Mouse (Mus musculus) limb, embryonic 12.5 days (tissue): ENCODE measurements around the gene Ltbp2. TPM values are rescaled to one million over a fixed set of nuclear protein-coding genes. Genes with fewer than 3 reads are reported as not detected.

Experiments used
- ATAC-seq: fragments of 200-750 bp; cut with Nextera tagmentation; 2 replicates; pipeline ENCODE4 v1.8.0; 2017; ENCODE audit warnings: low read depth, moderate TSS enrichment; ENCODE audit not compliant: insufficient number of reproducible peaks, insufficient read depth, low FRiP score, low TSS enrichment
- H3K27ac ChIP-seq: fragments of 300-500 bp; sonication (generic); 2 replicates; pipeline ENCODE4 v1.5.1; 2016; ENCODE audit warnings: mild to moderate bottlenecking, moderate library complexity
- H3K27me3 ChIP-seq: fragments of 300-500 bp; sonication (generic); 2 replicates; pipeline ENCODE4 v1.6.1; 2016; ENCODE audit warnings: mild to moderate bottlenecking, moderate library complexity
- H3K36me3 ChIP-seq: fragments of 300-500 bp; sonication (generic); 2 replicates; pipeline ENCODE4 v1.6.1; 2016; ENCODE audit warnings: mild to moderate bottlenecking, moderate library complexity
- H3K4me1 ChIP-seq: fragments of 300-500 bp; sonication (generic); replicated peaks from 2 replicates; pipeline ENCODE4 v1.6.1; 2016
- H3K4me2 ChIP-seq: fragments of 300-500 bp; sonication (generic); 2 replicates; pipeline ENCODE4 v1.6.1; 2016; ENCODE audit warnings: mild to moderate bottlenecking, moderate library complexity
- H3K4me3 ChIP-seq: fragments of 300-500 bp; sonication (generic); replicated peaks from 2 replicates; pipeline ENCODE4 v1.5.1; 2016; ENCODE audit warnings: mild to moderate bottlenecking
- H3K9ac ChIP-seq: fragments of 300-500 bp; sonication (generic); replicated peaks from 2 replicates; pipeline ENCODE4 v1.6.1; 2016; ENCODE audit warnings: mild to moderate bottlenecking, moderate library complexity
- H3K9me3 ChIP-seq: fragments of 300-500 bp; sonication (generic); 2 replicates; pipeline ENCODE4 v1.6.1; 2016; ENCODE audit warnings: mild to moderate bottlenecking, moderate library complexity
- WGBS: fragments of 180-500 bp; shearing (Covaris S2); methylation state at CpG from one replicate; pipeline ENCODE4 v1.1.7; 2016; 5-methylcytosine and 5-hydroxymethylcytosine counted together
- polyA plus RNA-seq: library from polyadenylated mRNA; unstranded; fragments of >200 nt; fragmentation: Nextera tagmentation; extraction: Ambion mirVana; gene quantifications from 2 replicates; pipeline ENCODE4 v1.2.1, GENCODE M21; 2016

Gene Ltbp2
- polyA plus RNA-seq, 1 experiment from 2014 or later, result 0.20 TPM

DNA sequence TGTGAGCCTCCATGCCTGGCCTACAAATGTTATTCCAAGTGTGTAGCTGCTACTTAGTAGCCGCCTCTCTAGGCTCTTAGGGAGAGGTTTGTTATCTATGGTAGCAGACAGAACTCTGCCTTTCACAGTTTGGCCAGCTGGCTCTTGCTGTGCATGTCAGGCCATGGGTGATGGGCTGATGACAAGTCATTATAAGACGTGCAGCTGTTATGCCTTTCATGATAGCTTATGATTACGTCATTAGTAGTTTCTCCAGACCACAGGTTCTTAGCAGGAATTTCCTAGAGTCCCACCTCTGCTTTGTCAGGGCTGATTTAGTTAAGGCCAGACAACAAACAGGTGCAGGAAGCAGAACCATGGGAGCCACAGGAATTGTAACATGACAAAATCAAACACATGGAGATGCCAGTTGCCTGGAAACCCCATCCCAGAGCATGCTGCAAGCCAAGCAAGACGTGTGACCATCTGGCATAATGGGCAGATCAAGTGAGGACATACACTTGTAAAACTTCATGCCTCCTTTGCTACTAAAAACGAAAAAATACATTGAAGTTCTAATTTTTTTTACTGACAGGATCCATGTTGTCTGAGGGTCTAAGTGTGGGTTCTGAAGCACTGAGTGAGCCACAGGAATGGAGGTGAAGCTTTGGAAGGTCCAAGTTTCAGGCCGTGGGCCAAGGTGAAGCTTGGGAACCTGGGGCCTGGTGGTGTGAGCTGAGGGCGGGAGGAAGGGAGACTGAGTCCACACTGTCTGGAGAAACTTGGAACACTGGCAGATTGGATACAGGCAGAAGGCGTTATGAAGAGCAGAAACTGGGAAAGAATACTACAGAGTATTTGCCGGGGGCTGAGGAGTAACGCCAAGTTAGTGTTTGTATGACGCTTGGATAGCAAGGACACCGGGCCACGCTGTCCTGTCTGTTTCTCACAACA is 56.8 kb downstream of the Ltbp2 start:
- Histone ChIP-seq H3K27ac (no peak overlapping the region), H3K9me3 (no peaks in the 10 kb centered on the region), H3K4me2 (no peak overlapping the region), H3K27me3 (peaks cover 11% of the 10 kb centered on the region; the same call in 1 of the 2 replicates), H3K4me1 (no peaks in the 10 kb centered on the region), H3K9ac (no peak overlapping the region), H3K36me3 (no peaks in the 10 kb centered on the region), H3K4me3 (no peak overlapping the region)
- peak; percentile 52; the same call in 1 of the 2 replicates for ATAC-seq
- WGBS, result 79% methylated on average over 13 of the region's 13 CpGs

DNA sequence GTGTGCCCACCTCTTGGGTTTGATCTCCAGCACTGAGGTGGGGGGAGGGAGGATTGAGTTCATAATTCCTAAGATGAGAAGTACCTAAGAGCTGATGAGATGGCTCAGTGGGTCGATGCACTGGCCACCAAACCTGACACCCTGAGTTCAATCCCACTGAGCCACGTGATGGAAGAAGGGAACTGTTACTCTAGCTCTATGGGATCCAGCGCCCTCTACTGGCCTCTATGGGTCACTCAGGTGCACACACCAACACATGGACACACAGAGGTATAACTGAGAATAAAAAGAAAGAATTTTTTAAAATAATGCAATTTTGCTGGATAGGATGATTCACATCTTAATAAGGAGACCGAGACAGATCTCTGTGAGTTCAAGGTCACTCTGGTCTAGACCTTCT is 57.8 kb downstream of the Ltbp2 start:
- no peak overlapping the region for H3K27ac ChIP-seq
- no peak overlapping the region for H3K4me3 ChIP-seq
- no peak overlapping the region for H3K4me2 ChIP-seq
- H3K27me3 ChIP-seq, result peaks cover 11% of the 10 kb centered on the region; the same call in 1 of the 2 replicates
- H3K36me3 ChIP-seq, result no peaks in the 10 kb centered on the region
- no peaks in the 10 kb centered on the region for H3K9me3 ChIP-seq
- ATAC-seq, result no peak
- H3K9ac ChIP-seq, result no peak overlapping the region
- WGBS, result 63% methylated on average over 4 of the region's 4 CpGs
- no peaks in the 10 kb centered on the region for H3K4me1 ChIP-seq

DNA sequence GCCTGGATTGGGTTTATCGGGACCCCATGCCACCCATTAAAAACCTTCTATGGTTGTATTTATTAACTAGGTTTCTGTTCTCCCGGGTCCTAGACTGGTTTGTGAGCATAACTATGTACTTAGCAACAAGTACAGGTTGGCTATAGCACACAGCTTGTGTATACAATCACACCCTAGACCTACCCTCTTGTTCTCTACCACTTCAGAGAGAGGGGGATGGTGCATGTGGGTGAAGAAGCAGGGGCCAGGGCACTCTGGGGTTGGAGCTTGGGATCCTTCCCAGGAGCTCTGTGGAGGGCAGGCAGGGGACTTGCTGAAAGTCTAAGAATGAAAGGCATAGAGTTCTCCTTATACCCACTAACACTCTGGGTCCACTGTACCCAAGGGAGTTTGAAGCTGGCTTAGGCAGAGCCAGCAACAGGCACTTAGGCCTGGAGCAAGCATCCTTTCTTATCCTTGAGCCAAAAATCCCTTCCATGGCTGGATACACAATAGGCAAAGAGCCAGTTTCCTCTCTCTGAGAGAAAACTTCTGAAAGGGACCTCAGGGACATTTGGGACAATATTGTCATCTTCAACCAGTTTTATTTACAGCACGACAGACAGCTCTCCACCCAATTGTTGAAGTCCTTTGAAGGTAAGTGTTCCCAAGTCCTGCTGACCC is 61.5 kb downstream of the Ltbp2 start:
- WGBS, result 64% methylated on average over 3 of the region's 3 CpGs

DNA sequence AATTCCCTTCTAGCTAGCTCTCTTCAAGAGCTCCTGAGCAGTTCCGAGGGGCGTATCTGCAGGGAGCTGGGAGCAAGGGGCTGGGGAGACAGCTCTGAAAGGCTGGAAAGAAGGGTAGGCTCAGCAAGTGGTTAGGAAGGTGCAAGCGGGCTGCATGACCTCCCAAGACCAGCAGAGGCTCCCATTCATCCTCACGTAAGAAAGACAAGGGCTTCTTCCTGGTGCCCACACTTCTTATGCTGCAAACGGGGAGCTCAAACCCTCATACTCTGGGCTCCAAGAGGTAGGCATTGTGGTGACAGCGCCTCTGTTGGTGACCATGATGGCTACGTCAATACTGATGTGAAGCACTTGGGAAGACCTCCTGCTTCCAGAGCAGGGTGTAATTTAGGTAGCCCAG is 62.6 kb downstream of the Ltbp2 start:
- Histone ChIP-seq H3K4me3 (no peak overlapping the region), H3K4me1 (no peaks in the 10 kb centered on the region), H3K9me3 (no peaks in the 10 kb centered on the region), H3K36me3 (no peaks in the 10 kb centered on the region), H3K27ac (no peak overlapping the region), H3K27me3 (no peaks in the 10 kb centered on the region), H3K4me2 (no peak overlapping the region), H3K9ac (no peak overlapping the region)
- WGBS, result 44% methylated on average over 7 of the region's 7 CpGs
- no peak for ATAC-seq

More for the DNA sequence above, 61.5 kb downstream of the Ltbp2 start:
- H3K27ac ChIP-seq, result no peak overlapping the region
- H3K9ac ChIP-seq, result no peak overlapping the region
- H3K36me3 ChIP-seq, result no peaks in the 10 kb centered on the region
- no peaks in the 10 kb centered on the region for H3K9me3 ChIP-seq
- no peak overlapping the region for H3K4me3 ChIP-seq
- peaks cover 3% of the 10 kb centered on the region; the same call in 1 of the 2 replicates for H3K27me3 ChIP-seq
- no peaks in the 10 kb centered on the region for H3K4me1 ChIP-seq
- no peak overlapping the region for H3K4me2 ChIP-seq
- no peak for ATAC-seq

DNA sequence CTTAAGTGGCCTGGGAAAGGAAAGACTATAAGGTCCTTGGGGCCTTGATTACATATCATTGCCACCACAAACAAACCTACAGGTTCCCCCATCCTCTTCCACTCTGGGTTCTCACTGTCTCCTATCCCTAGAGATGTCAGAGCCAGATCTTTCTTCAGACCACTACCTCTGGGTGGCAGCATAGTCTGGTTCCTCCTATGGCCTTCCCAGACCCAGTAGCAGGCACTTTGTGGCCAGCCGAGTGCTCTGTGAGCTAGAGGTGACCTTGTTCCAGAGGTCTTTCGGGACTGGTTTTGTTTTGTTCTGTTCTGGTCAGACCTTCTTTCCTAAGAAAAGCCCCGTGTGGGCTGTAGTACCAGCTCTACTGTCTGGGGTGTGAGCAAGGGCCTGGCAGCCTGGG is 64.3 kb downstream of the Ltbp2 start:
- H3K9me3 ChIP-seq, result no peaks in the 10 kb centered on the region
- no peak for ATAC-seq
- no peak overlapping the region for H3K4me3 ChIP-seq
- no peaks in the 10 kb centered on the region for H3K4me1 ChIP-seq
- WGBS, result 53% methylated on average over 3 of the region's 3 CpGs
- no peak overlapping the region for H3K27ac ChIP-seq
- no peak overlapping the region for H3K4me2 ChIP-seq
- no peaks in the 10 kb centered on the region for H3K36me3 ChIP-seq
- no peaks in the 10 kb centered on the region for H3K27me3 ChIP-seq
- H3K9ac ChIP-seq, result no peak overlapping the region

DNA sequence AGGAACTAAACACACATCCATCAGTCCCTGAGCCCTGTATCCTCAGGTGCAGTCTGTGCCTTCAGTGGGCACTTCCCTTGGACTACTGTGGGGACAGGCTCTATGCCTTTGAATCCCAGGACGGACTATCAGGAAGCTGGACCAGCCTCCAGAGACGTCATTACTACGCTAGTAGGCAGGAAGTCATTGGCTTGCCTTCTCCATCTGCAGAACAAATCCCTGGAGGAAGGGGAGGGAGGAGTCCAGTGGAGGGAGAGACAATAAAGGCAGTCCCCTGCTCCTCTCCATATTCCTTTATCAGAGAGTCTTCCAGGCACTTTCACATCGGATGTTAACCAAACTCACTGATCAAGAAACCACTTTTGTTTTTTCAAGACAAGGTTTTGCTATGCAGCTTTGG is 64.8 kb downstream of the Ltbp2 start:
- no peaks in the 10 kb centered on the region for H3K9me3 ChIP-seq
- H3K4me2 ChIP-seq, result no peak overlapping the region
- no peak overlapping the region for H3K4me3 ChIP-seq
- no peaks in the 10 kb centered on the region for H3K36me3 ChIP-seq
- H3K9ac ChIP-seq, result no peak overlapping the region
- H3K4me1 ChIP-seq, result peaks cover 5% of the 10 kb centered on the region; the same call in 1 of the 2 replicates
- no peaks in the 10 kb centered on the region for H3K27me3 ChIP-seq
- no peak for ATAC-seq
- no peak overlapping the region for H3K27ac ChIP-seq
- whole genome bisulfite sequencing, result 57% methylated on average over 4 of the region's 4 CpGs

DNA sequence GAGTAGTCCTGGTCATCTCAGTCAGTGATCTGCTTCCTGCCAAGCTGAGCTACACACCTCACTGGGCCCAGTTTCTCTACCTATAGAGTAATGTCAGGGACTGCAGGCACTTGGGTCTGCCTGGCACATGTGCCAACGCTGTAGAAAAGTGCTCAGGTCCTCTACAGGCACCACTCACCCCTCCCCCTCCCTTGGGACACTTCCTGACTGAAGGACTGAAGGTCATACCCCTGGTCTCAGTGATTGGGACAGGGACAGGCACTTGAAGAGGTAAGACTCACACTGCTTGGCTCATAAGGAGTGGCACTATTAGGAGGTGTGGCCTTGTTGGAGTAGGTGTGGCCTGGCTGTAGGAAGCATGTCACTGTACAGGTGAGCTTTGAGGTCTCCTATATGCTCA is 65.5 kb downstream of the Ltbp2 start:
- no peaks in the 10 kb centered on the region for H3K36me3 ChIP-seq
- no peak overlapping the region for H3K27ac ChIP-seq
- H3K27me3 ChIP-seq, result no peaks in the 10 kb centered on the region
- no peak overlapping the region for H3K4me2 ChIP-seq
- 78% methylated on average over 1 of the region's 1 CpGs for WGBS
- ATAC-seq, result no peak
- H3K4me3 ChIP-seq, result no peak overlapping the region
- peaks cover 12% of the 10 kb centered on the region for H3K4me1 ChIP-seq
- no peak overlapping the region for H3K9ac ChIP-seq
- no peaks in the 10 kb centered on the region for H3K9me3 ChIP-seq

DNA sequence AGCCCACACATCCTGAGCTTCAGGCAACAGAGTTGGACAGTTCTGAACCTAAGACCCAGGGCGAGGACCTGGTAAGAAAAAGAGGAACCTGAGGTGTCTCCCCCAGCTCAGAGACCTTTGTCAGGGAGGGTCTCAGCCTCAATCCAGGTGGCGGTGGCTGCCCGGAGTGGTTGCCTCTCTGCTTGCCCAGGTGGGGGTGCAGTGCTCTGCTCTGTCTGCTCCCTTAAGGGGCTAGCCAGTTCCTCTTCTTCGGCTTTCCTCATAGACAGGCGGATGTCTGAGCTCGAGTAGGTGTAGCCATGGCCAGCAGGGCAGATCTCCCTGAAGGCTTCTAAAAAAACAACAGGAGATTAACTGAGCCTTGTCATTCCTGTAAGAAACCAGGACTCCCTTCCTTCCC is 67.3 kb downstream of the Ltbp2 start:
- no peak for ATAC-seq
- Histone ChIP-seq H3K4me3 (no peak overlapping the region), H3K4me1 (peaks cover 21% of the 10 kb centered on the region), H3K27ac (no peak overlapping the region), H3K27me3 (no peaks in the 10 kb centered on the region), H3K4me2 (no peak overlapping the region), H3K9me3 (no peaks in the 10 kb centered on the region), H3K36me3 (no peaks in the 10 kb centered on the region), H3K9ac (no peak overlapping the region)
- 78% methylated on average over 6 of the region's 6 CpGs for WGBS

DNA sequence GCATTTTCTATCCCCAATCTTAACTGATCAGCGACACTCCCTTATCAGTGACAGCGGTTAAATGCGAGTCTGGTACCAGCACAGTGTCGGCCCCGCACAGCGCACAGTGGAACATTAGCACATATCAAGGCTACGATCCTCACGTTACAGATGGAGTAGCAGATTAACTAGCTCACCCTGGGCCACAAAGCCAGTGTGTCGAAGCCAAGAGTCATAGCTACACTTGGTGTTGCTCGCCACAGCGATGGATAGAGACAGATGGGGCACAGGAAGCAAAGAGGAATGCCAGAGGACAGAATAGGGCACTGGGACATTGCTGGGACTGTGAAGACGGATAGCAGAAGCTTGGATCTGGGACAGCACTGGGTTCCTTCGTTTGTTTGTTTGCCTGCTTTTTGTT is 69.0 kb downstream of the Ltbp2 start:
- Histone ChIP-seq H3K9me3 (no peaks in the 10 kb centered on the region), H3K36me3 (no peaks in the 10 kb centered on the region), H3K4me1 (peaks cover 21% of the 10 kb centered on the region), H3K27ac (no peak overlapping the region), H3K27me3 (no peaks in the 10 kb centered on the region), H3K4me3 (no peak overlapping the region), H3K4me2 (no peak overlapping the region), H3K9ac (no peak overlapping the region)
- no peak for ATAC-seq
- 82% methylated on average over 13 of the region's 13 CpGs for WGBS

DNA sequence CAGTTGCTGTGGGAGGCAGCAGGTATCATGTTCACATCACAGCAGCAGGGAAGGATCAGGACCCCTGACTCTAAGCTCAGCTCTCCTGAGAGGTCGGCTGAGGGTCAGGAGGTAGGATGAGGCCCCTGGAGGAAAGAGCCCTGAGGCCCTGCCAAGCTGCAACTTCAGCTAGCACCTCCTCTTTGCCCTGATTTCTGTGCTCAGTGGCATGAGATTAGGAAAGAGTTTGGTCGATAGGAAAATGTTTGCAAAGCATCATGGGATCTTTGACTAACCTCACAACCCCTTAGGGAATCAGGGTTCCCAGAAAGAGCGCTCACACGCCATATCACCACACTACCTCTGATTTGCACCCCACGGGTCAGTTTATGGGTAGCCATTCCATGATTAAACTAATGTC is 69.6 kb downstream of the Ltbp2 start:
- no peak overlapping the region for H3K4me2 ChIP-seq
- ATAC-seq, result no peak
- no peak overlapping the region for H3K4me3 ChIP-seq
- no peak overlapping the region for H3K9ac ChIP-seq
- peaks cover 21% of the 10 kb centered on the region for H3K4me1 ChIP-seq
- H3K36me3 ChIP-seq, result no peaks in the 10 kb centered on the region
- H3K27ac ChIP-seq, result no peak overlapping the region
- 52% methylated on average over 5 of the region's 5 CpGs for WGBS
- H3K9me3 ChIP-seq, result no peaks in the 10 kb centered on the region
- no peaks in the 10 kb centered on the region for H3K27me3 ChIP-seq

DNA sequence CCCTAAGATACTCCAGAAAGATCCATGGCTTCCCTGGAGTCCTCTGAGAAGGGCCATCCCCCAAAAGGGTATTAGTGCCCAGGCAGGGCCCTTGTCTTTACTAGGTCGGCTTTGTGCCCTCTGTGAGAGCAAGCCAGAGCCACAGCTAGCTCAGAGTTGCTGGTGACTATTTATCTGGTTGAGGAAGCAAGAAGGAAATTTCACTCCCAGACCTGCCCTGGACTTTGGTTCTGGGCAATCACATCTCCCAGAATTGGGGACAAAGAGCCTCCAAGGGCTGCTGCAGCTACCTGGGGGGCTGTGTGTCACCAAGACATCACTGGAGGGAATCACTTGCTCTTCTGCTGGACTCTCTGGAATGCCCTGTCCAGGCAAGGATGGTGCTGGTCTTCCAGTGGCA is 70.3 kb downstream of the Ltbp2 start:
- no peak overlapping the region for H3K27ac ChIP-seq
- H3K9me3 ChIP-seq, result no peaks in the 10 kb centered on the region
- no peaks in the 10 kb centered on the region for H3K36me3 ChIP-seq
- no peak overlapping the region for H3K4me2 ChIP-seq
- WGBS, result 76% methylated on average over 1 of the region's 1 CpGs
- H3K4me1 ChIP-seq, result peaks cover 21% of the 10 kb centered on the region
- H3K27me3 ChIP-seq, result no peaks in the 10 kb centered on the region
- no peak for ATAC-seq
- H3K9ac ChIP-seq, result no peak overlapping the region
- H3K4me3 ChIP-seq, result no peak overlapping the region
